Mouse (Mus musculus) kidney, adult 2 months (tissue): ENCODE measurements around the gene Pkp4. TPM values are rescaled to one million over a fixed set of nuclear protein-coding genes. Genes with fewer than 3 reads are reported as not detected.

Source experiments
- DNase-seq: peaks from one replicate; pipeline ENCODE4 v3.0.0; 2021
- H3K27ac ChIP-seq: fragments of 200-500 bp; 2 replicates; pipeline ENCODE4 v1.5.1; 2012; ENCODE audit warnings: low read depth, low read length, control low read depth, inconsistent platforms; ENCODE audit not compliant: insufficient read depth
- H3K27me3 ChIP-seq: fragments of 200-500 bp; replicated peaks from 2 replicates; pipeline ENCODE4 v1.6.1; 2012; ENCODE audit warnings: mild to moderate bottlenecking, moderate library complexity, low read length, inconsistent platforms; ENCODE audit not compliant: control insufficient read depth, insufficient read depth
- H3K36me3 ChIP-seq: fragments of 200-500 bp; 2 replicates; pipeline ENCODE4 v1.6.1; 2012; ENCODE audit warnings: mild to moderate bottlenecking, moderate library complexity, low read length, inconsistent platforms; ENCODE audit not compliant: control insufficient read depth, insufficient read depth
- H3K4me1 ChIP-seq: fragments of 200-500 bp; 2 replicates; pipeline ENCODE4 v1.6.1; 2011; ENCODE audit warnings: low read length; ENCODE audit not compliant: control insufficient read depth, insufficient read depth
- H3K4me3 ChIP-seq: fragments of 200-500 bp; 2 replicates; pipeline ENCODE4 v1.5.1; 2011; ENCODE audit warnings: mild to moderate bottlenecking, low read depth, low read length, control low read depth; ENCODE audit not compliant: insufficient read depth
- CTCF ChIP-seq: fragments of 200-500 bp; conservative IDR thresholded peaks from 2 replicates; pipeline ENCODE4 v1.5.1; 2011; ENCODE audit warnings: low read depth, mild to moderate bottlenecking, control low read depth, low read length, moderate library complexity, mixed read lengths; ENCODE audit not compliant: insufficient read depth, insufficient read length
- POLR2A ChIP-seq: fragments of 200-500 bp; IDR thresholded peaks from one replicate; pipeline ENCODE4 v1.6.1; 2011; ENCODE audit warnings: low read depth, low read length, control low read depth
- WGBS: fragments of 180-500 bp; shearing (Covaris S2); methylation state at CpG from one replicate; pipeline ENCODE4 v1.1.7; 2018; 5-methylcytosine and 5-hydroxymethylcytosine counted together
- polyA plus RNA-seq: library from polyadenylated mRNA; depleted of rRNA; stranded (reverse); fragments of >200 nt; gene quantifications from 2 replicates; pipeline ENCODE4 v1.2.3, GENCODE M21; 2012

Gene Pkp4
- polyA plus RNA-seq, 1 experiment: 211 TPM

DNA sequence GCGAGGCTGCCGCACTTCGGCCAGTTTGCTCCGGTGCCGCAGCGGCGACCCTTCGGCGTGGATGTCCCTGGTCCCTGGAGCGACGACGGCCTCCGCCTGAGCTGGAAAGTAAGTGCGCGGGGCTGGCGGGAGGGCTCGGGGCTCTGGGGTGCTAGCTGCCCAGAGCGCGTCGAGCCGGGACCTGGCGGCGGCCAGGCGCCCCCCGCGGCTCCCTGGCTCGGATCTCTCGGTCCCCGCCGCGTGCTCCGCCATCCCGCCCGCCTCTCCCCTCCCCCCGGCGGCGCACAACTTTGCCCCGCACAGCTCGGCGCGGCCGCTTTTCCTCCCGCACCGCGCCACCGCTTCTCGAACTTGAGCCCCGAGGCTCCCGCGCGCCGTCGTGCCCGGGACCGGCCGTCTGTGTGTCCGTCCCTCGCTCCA is 381 bp downstream of the Pkp4 start:
- Histone ChIP-seq H3K36me3 (no peaks in the 10 kb centered on the region), H3K27me3 (no peaks in the 10 kb centered on the region), H3K4me1 (peaks cover 13% of the 10 kb centered on the region; the same call in 1 of the 2 replicates), H3K4me3 (peak overlapping the region; percentile 87), H3K27ac (peak overlapping the region; percentile 91)
- under 1% methylated on average over 50 of the region's 58 CpGs for WGBS
- TF ChIP-seq POLR2A: no peak
- no peak for TF ChIP-seq CTCF
- no peak for DNase-seq

DNA sequence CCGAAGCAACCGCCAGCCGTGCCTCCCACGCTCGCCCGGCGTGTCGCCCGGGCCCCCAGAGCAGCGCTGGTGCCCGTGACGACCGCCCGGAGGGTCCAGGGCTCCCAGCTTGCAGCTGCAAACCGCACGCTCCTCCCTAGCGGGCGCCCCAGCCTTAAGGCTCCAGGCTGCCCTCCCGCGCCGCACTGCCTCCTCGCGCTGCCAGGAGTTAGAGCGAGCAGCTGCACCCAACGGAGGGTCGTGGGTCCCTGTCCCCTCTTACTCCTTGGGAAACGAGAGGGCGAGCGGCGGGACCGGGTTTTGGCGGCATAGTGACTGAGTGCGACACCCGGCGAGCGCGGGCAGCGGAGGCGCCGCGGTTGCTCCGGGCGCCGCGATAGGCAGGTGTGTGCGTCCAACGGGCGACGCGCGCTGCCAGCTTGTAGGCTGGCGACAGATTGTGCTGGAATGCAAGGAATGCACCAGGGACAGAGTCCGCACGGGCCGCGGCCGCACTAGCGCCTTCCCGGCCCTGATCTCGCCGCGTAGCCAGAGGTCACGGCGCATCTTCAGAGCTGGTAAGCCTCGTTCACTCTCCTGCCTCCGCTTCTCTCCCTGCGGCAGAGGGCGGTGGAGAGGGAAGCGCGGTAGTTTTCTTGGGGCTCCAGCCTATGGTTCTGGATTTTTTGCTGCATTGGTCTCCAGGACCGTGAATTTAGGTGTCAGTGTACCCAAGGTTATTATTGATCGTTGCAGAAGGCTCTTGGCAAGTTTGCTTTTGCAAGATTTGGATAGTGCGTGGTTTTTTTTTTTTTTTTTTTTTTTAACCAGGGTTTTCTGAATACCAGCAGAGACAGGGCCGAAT is 1.0 kb downstream of the Pkp4 start:
- DNase-seq: peak; percentile 91
- TF ChIP-seq CTCF (0 out of 2 replicates have a peak, but pooled peaks have one; percentile 28), POLR2A (peak; percentile 15)
- H3K27ac ChIP-seq: peak overlapping the region; percentile 91

DNA sequence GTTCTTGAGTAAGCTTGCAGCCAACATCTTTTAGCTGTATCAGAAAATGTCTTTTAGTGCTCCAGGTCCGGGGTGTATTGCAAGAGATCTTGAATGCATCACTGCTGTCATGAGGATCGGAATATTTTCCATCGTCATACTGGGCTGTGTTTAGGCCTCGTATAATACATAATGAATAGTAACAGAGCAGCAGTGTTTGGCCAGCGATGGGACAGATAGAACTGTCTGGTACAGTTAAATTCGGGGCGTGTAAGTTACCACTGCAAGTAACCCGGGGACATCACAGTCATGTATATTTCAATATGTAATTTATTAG is 1.6 kb downstream of the Pkp4 start:
- WGBS: 20% methylated on average over 8 of the region's 8 CpGs
- Histone ChIP-seq H3K4me1 (peaks cover 15% of the 10 kb centered on the region; the same call in 1 of the 2 replicates), H3K4me3 (peak overlapping the region; percentile 87), H3K36me3 (no peaks in the 10 kb centered on the region), H3K27me3 (no peaks in the 10 kb centered on the region), H3K27ac (peak overlapping the region; percentile 91)
- DNase-seq: no peak
- TF ChIP-seq CTCF (no peak), POLR2A (no peak)

More for the DNA sequence above, 1.0 kb downstream of the Pkp4 start:
- Histone ChIP-seq H3K4me3 (peak overlapping the region; percentile 87), H3K27me3 (no peaks in the 10 kb centered on the region), H3K4me1 (peaks cover 15% of the 10 kb centered on the region; the same call in 1 of the 2 replicates), H3K36me3 (no peaks in the 10 kb centered on the region)
- WGBS: 1% methylated on average over 74 of the region's 74 CpGs

DNA sequence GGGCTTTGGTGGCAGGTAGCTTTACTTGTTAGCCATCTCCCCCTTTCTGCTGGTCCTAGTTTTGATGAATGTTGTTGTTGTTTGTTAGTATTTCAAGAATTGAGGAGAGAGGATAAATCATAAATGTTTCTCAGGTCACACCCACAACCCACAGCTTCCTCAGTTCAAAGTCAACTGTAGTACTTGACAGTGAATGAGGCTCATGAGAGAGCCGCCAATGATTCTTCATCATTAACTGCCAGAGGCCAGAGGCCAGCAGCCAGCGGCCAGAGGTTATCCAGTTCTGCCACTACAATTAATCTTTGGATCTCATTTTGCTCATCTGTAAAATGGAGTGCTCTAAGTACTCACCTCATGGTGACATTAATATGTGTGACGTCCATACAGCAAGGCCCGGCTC is 6.3 kb downstream of the Pkp4 start:
- Histone ChIP-seq H3K4me1 (peaks cover 31% of the 10 kb centered on the region), H3K36me3 (no peaks in the 10 kb centered on the region), H3K27me3 (no peaks in the 10 kb centered on the region), H3K27ac (peak overlapping the region; percentile 54), H3K4me3 (no peak overlapping the region)
- 54% methylated on average over 4 of the region's 4 CpGs for WGBS
- TF ChIP-seq CTCF (no peak), POLR2A (no peak)
- DNase-seq: peak; percentile 85

DNA sequence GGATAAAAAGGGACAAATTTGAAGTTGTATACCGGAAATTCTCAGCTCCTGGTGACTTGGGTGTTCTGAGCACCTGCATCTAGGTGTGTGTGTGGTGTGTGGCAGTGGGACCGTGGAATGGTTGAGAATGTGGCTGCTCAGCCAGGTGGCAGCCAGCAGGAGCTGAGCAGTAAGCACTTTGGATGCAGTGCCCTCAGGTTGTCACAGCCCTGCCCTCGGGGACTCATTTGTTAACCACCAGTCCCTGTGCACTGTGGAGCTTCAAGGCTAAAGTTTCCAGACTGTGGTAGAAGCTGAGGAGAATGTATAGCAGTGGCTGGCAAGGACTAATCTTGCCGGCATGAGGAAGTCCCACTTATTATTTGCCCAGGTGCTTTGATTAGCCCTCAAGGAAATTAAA is 7.2 kb downstream of the Pkp4 start:
- Histone ChIP-seq H3K36me3 (no peaks in the 10 kb centered on the region), H3K27me3 (no peaks in the 10 kb centered on the region), H3K27ac (peak overlapping the region; percentile 24), H3K4me3 (no peak overlapping the region), H3K4me1 (peaks cover 33% of the 10 kb centered on the region)
- 32% methylated on average over 4 of the region's 4 CpGs for WGBS
- TF ChIP-seq CTCF (no peak), POLR2A (no peak)
- peak; percentile 50 for DNase-seq

DNA sequence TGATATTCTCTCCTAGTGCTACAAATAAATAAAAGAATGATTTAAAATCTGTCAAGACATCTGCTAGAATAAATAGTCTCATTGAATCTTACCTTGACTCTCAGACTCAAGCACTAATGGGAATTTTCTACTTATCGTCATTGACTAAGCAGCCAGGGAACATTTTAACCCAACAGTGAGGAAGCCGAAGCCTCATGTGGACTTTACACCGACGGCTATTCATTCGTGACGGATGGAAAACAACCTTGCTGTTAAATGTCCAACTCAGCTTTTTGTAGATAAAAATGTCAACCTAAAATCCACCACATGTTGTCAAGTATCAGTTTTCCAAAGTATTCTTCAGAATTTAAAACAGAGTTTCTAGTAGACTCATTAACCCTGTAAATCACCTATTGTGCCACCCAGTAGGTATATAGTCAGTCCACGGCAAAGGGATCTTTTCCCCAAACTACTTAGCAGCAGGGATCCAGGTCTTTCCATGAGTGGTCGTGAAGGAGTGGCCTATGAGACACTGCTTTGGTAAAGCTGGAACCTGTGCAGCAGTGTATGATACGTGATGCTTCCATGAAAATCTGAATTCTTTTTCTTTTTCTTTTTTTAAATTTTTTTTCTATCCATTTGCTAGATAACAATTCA is 9.0 kb downstream of the Pkp4 start:
- H3K27ac ChIP-seq: peak overlapping the region; percentile 92
- no peak overlapping the region for H3K4me3 ChIP-seq

DNA sequence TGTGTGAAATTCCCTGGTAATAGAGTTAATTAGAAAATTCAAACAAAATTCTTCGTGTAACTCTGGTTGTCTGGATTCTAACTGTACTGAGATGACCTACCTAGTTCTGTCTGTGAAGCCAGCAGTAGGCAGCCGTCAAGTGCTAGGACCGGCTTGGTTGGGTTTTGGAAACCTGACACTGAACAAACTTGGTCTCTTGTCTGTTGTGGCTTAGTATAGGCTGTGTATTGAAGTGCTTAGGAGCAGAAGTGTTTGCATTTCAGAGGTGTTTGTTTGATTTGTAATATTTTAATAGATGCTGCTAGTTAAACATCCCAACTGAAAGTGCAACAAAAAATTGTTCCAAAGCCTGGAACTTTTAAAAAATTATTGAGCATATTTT is 9.5 kb downstream of the Pkp4 start:
- peak overlapping the region; percentile 92 for H3K27ac ChIP-seq
- WGBS: 51% methylated on average over 3 of the region's 3 CpGs
- peaks cover 28% of the 10 kb centered on the region for H3K4me1 ChIP-seq
- no peak overlapping the region for H3K4me3 ChIP-seq
- no peak for TF ChIP-seq POLR2A
- TF ChIP-seq CTCF: no peak
- no peaks in the 10 kb centered on the region for H3K27me3 ChIP-seq
- no peak for DNase-seq
- no peaks in the 10 kb centered on the region for H3K36me3 ChIP-seq

More for the DNA sequence above, 9.0 kb downstream of the Pkp4 start:
- DNase-seq: peak; percentile 90
- TF ChIP-seq POLR2A: no peak
- TF ChIP-seq CTCF: no peak
- 30% methylated on average over 9 of the region's 9 CpGs for WGBS
- no peaks in the 10 kb centered on the region for H3K27me3 ChIP-seq
- H3K4me1 ChIP-seq: peaks cover 28% of the 10 kb centered on the region
- no peaks in the 10 kb centered on the region for H3K36me3 ChIP-seq
